Mouse (Mus musculus): ENCODE data around the gene Ralgps2. TPM values are rescaled to one million over a fixed set of nuclear protein-coding genes. Genes with fewer than 3 reads are reported as not detected.

Ralgps2 gene
- polyA plus RNA-seq, 1 experiment from 2014 or later, result 99.5 TPM

DNA sequence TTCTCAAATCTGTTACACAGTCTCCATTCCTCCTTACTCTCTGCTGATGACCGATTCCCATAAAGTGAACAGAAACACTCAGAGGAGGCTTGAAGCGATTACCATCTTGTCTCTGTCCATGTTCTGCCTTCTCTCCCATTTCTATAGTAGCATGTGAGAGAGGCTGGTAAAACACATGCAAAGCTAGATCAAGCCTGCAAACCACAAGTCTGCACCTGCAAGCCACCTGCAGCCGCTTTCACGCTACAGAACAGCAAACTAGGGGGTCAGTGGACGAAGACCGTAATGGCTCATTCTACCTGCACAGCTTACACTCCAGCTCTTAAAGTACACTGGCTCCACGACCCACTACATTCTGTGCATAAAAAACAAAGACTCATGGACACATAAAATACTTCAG is 5.7 kb downstream of the Ralgps2 start:
- H3K27me3 ChIP-seq (ENCODE audit: control insufficient read depth, insufficient read depth, low read length), result no peaks in the 10 kb centered on the region
- H3K4me3 ChIP-seq (ENCODE audit: low read depth, low read length), result no peak overlapping the region
- no peaks in the 10 kb centered on the region for H3K36me3 ChIP-seq (ENCODE audit: control insufficient read depth, insufficient read depth, low read length)
- peaks cover 16% of the 10 kb centered on the region; the same call in 1 of the 2 replicates for H3K4me1 ChIP-seq (ENCODE audit: control insufficient read depth, insufficient read depth, low read length)
- 93% methylated on average over 7 of the region's 7 CpGs for WGBS
- no peaks in the 10 kb centered on the region for H3K9me3 ChIP-seq (ENCODE audit: control insufficient read depth, low read length)
- ATAC-seq (ENCODE audit: low read depth), result no peak
- no peak overlapping the region for H3K27ac ChIP-seq (ENCODE audit: low read depth, low read length)
- H3K4me2 ChIP-seq (ENCODE audit: low read depth, low read length), result no peak overlapping the region
- H3K9ac ChIP-seq (replicated peaks; ENCODE audit: low read depth, low read length), result no peak overlapping the region

DNA sequence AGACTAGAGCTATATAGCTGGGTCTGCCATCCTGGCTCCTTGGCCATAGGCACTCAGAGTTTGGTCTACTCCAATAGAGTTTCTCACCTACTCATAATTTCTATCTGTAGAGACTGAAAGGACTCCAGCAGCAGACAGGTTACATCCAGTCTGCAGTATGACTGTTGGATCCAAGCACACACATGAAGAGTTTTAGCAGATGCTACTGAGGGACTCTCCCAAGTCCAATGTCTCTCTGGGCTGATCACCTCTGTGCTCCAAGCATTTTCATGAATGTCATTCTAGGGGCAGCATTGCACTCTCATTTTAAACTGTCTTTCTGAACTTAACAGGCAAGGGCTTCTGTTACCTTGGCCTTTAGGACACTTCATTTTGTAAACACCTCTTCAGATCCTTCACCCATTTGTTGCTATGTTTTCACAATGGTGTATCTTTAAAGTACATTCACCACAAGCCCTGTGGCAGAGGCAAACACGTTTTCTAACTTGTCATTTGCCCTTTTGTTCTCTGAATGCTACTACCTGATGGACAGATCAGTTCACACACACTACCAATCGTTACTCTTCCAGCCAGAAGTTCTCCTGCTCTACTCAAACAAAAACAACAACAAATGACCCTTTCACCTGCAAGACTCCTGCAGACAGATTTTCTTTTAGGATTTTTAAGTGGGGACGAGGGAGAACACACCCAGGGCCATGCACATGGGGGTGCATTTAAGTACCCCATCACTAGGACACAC is 7.2 kb downstream of the Ralgps2 start:
- H3K4me3 ChIP-seq (ENCODE audit: low read depth, low read length), result no peak overlapping the region
- WGBS, result 27% methylated on average over 3 of the region's 3 CpGs
- no peaks in the 10 kb centered on the region for H3K27me3 ChIP-seq (ENCODE audit: control insufficient read depth, insufficient read depth, low read length)
- ATAC-seq (ENCODE audit: low read depth), result no peak
- H3K9ac ChIP-seq (replicated peaks; ENCODE audit: low read depth, low read length), result no peak overlapping the region
- no peaks in the 10 kb centered on the region for H3K9me3 ChIP-seq (ENCODE audit: control insufficient read depth, low read length)
- H3K4me2 ChIP-seq (ENCODE audit: low read depth, low read length), result no peak overlapping the region
- H3K36me3 ChIP-seq (ENCODE audit: control insufficient read depth, insufficient read depth, low read length), result no peaks in the 10 kb centered on the region
- peaks cover 9% of the 10 kb centered on the region; the same call in 1 of the 2 replicates for H3K4me1 ChIP-seq (ENCODE audit: control insufficient read depth, insufficient read depth, low read length)
- H3K27ac ChIP-seq (ENCODE audit: low read depth, low read length), result no peak overlapping the region

DNA sequence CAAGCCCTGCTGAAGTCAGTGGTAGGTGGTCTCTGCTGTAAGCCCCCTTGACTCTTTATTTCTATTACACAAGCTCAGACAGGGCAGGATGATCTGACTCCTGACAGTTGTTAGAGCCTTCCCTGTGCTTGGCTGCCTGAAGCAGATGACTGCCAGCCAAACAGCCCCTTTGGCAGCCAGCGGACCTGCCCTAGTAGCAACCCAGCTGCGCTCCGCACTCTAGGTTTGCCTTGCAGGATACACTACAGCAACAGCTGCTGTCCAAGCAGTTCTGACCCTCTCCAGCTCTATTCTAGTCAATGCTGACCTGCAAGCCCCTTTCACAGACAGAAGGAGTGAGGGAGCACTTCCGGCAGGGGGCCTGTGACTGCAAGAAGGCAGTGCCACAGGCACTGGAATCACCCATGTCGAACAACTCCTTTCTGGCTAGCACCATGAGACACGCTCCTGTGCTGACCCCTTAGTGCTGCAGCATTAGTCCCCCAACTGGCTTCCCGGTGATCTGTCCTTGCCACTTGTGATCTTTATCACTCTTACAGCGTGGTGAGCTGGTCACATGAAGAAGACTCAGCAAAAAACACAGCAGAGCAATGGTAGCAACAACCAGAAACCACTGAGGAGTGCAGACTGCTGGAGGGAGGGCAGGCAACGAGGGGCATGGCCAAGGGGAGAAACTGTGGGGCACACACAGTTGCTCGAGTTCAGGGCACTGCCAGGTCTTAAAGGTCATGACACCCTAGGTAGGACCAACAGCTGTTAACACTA is 8.1 kb downstream of the Ralgps2 start:
- WGBS, result 70% methylated on average over 10 of the region's 10 CpGs
- no peaks in the 10 kb centered on the region for H3K27me3 ChIP-seq (ENCODE audit: control insufficient read depth, insufficient read depth, low read length)
- no peak overlapping the region for H3K4me2 ChIP-seq (ENCODE audit: low read depth, low read length)
- H3K27ac ChIP-seq (ENCODE audit: low read depth, low read length), result peak overlapping the region; percentile 48; the same call in 1 of the 2 replicates
- H3K9me3 ChIP-seq (ENCODE audit: control insufficient read depth, low read length), result no peaks in the 10 kb centered on the region
- H3K36me3 ChIP-seq (ENCODE audit: control insufficient read depth, insufficient read depth, low read length), result no peaks in the 10 kb centered on the region
- H3K9ac ChIP-seq (replicated peaks; ENCODE audit: low read depth, low read length), result no peak overlapping the region
- peaks cover 7% of the 10 kb centered on the region; the same call in 1 of the 2 replicates for H3K4me1 ChIP-seq (ENCODE audit: control insufficient read depth, insufficient read depth, low read length)
- no peak overlapping the region for H3K4me3 ChIP-seq (ENCODE audit: low read depth, low read length)
- ATAC-seq (ENCODE audit: low read depth), result peak; percentile 38; the same call in 1 of the 2 replicates

DNA sequence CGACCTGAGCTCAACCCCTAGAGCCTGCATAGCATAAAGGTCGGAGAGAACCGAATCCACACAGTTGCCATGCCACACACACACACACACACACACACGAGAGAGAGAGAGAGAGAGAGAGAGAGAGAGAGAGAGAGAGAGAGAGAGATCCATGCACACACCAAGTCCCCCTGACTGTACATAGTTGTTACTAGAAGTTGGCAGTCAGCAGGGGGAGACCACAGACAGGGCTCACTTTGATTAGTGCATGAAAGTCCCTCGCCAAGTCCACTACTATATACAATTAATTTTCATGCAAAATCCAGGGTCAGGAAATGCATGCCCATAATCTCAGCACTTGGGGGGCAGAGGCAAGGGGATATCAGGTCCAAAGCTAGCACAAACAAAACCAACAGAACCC is 9.2 kb downstream of the Ralgps2 start:
- Histone ChIP-seq H3K9me3 (ENCODE audit: control insufficient read depth, low read length) (no peaks in the 10 kb centered on the region), H3K4me2 (ENCODE audit: low read depth, low read length) (no peak overlapping the region), H3K36me3 (ENCODE audit: control insufficient read depth, insufficient read depth, low read length) (no peaks in the 10 kb centered on the region), H3K27ac (ENCODE audit: low read depth, low read length) (no peak overlapping the region), H3K27me3 (ENCODE audit: control insufficient read depth, insufficient read depth, low read length) (no peaks in the 10 kb centered on the region), H3K9ac (replicated peaks; ENCODE audit: low read depth, low read length) (no peak overlapping the region), H3K4me1 (ENCODE audit: control insufficient read depth, insufficient read depth, low read length) (peaks cover 7% of the 10 kb centered on the region; the same call in 1 of the 2 replicates), H3K4me3 (ENCODE audit: low read depth, low read length) (no peak overlapping the region)
- 68% methylated on average over 5 of the region's 5 CpGs for WGBS
- ATAC-seq (ENCODE audit: low read depth), result no peak

DNA sequence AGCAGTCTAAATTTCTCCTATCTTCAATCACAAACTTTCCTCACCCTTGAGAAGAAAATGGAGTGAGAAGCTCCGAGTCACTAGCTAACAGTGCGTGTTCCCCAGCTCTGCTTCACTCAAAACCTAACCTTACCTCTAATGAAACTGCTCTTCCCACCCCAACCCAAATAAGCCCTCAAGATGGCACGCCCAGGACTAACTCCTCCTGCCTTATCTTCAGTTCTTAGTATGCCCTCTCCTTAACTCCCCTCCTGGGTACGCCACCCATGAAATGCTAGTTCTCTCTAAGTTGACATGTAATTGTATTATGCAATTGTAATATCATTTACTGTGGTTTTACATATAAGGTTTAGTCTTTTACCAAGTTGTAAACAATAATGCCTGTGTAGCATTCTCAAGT is 11.2 kb downstream of the Ralgps2 start:
- H3K4me1 ChIP-seq (ENCODE audit: control insufficient read depth, insufficient read depth, low read length), result peaks cover 7% of the 10 kb centered on the region; the same call in 1 of the 2 replicates
- H3K9me3 ChIP-seq (ENCODE audit: control insufficient read depth, low read length), result no peaks in the 10 kb centered on the region
- H3K36me3 ChIP-seq (ENCODE audit: control insufficient read depth, insufficient read depth, low read length), result no peaks in the 10 kb centered on the region
- WGBS, result 96% methylated on average over 4 of the region's 4 CpGs
- no peak for ATAC-seq (ENCODE audit: low read depth)
- no peak overlapping the region for H3K27ac ChIP-seq (ENCODE audit: low read depth, low read length)
- no peak overlapping the region for H3K9ac ChIP-seq (replicated peaks; ENCODE audit: low read depth, low read length)
- H3K4me2 ChIP-seq (ENCODE audit: low read depth, low read length), result no peak overlapping the region
- no peaks in the 10 kb centered on the region for H3K27me3 ChIP-seq (ENCODE audit: control insufficient read depth, insufficient read depth, low read length)
- H3K4me3 ChIP-seq (ENCODE audit: low read depth, low read length), result no peak overlapping the region

DNA sequence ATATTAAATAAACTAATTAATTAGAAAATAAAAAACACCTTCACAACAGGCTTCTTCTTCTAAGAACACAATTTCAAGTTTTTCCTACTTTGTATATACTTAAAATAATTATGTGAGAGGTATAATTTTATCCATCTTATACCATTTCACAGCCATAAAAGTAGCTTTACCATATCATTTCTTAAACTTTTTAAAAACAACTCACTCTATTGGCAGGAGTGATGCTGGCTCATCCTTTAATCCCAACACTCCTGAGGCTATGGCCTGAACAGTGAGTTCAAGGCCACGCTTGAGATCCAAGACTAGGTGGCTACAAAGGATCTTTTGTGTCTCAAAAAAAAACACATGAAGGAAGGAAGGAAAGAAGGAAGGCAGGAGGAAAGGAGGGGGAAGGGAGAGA is 15.9 kb downstream of the Ralgps2 start:
- no peaks in the 10 kb centered on the region for H3K36me3 ChIP-seq (ENCODE audit: control insufficient read depth, insufficient read depth, low read length)
- no peak for ATAC-seq (ENCODE audit: low read depth)
- no peak overlapping the region for H3K4me2 ChIP-seq (ENCODE audit: low read depth, low read length)
- no peaks in the 10 kb centered on the region for H3K27me3 ChIP-seq (ENCODE audit: control insufficient read depth, insufficient read depth, low read length)
- no peaks in the 10 kb centered on the region for H3K9me3 ChIP-seq (ENCODE audit: control insufficient read depth, low read length)
- no peak overlapping the region for H3K4me3 ChIP-seq (ENCODE audit: low read depth, low read length)
- H3K4me1 ChIP-seq (ENCODE audit: control insufficient read depth, insufficient read depth, low read length), result 0 out of 2 replicates have a peak, but pooled peaks cover 5% of the 10 kb centered on the region
- no peak overlapping the region for H3K27ac ChIP-seq (ENCODE audit: low read depth, low read length)
- 95% methylated on average over 1 of the region's 1 CpGs for WGBS
- H3K9ac ChIP-seq (replicated peaks; ENCODE audit: low read depth, low read length), result no peak overlapping the region

DNA sequence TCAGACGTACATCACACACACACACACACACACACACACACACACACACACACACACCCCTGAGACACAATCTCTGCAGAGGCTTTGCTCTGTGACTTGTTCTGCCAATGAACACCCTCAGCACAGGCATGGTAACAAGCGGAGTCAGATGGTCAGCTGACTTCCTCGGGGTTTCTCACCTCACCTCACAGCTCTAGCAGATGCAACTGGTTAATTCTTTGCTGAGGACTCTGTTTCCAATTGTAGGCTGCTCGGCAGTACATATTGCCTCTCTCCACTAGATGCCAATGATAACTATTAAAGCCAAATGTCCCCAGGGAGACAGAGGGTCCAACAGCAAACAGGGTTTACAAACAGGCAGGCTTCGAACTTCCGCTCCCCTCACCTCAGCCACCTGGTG is 16.5 kb downstream of the Ralgps2 start:
- Histone ChIP-seq H3K4me1 (ENCODE audit: control insufficient read depth, insufficient read depth, low read length) (0 out of 2 replicates have a peak, but pooled peaks cover 5% of the 10 kb centered on the region), H3K27me3 (ENCODE audit: control insufficient read depth, insufficient read depth, low read length) (no peaks in the 10 kb centered on the region), H3K9me3 (ENCODE audit: control insufficient read depth, low read length) (no peaks in the 10 kb centered on the region), H3K9ac (replicated peaks; ENCODE audit: low read depth, low read length) (no peak overlapping the region), H3K27ac (ENCODE audit: low read depth, low read length) (no peak overlapping the region), H3K4me3 (ENCODE audit: low read depth, low read length) (no peak overlapping the region), H3K36me3 (ENCODE audit: control insufficient read depth, insufficient read depth, low read length) (no peaks in the 10 kb centered on the region), H3K4me2 (ENCODE audit: low read depth, low read length) (no peak overlapping the region)
- no peak for ATAC-seq (ENCODE audit: low read depth)
- WGBS, result 73% methylated on average over 6 of the region's 6 CpGs

DNA sequence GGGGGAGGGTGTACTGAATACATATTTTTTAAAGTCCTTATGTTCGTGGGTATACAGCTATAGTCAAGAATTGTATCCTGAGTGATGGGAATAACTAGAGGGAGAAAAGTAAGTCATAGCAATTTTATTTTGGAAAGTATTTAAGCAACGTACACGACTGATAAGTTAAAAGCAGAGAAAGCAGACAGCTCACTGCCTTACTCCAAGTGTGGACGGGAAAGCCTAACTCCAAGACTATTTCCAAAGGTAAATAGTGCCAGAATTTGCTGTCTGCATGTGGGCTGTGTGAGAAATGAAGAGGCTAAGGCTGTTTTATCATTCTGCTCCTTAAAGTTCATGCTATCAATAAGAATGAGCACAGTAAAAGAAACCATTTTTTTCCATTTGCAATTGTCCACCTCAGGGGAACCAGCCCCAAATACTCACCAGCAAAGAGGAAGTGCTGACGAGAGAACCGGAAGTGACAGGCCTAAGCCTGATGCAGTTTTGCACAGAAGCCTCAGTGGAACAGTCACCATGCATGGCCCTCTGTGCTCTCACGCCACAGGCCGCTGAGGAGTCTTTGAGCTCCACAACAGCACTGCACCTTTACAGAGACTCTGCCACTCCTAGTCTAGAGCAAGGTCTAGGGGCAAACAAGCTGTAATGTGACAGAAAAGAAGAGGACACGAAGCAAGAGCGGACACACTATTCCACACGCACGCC is 18.0 kb downstream of the Ralgps2 start:
- Histone ChIP-seq H3K27ac (ENCODE audit: low read depth, low read length) (no peak overlapping the region), H3K27me3 (ENCODE audit: control insufficient read depth, insufficient read depth, low read length) (no peaks in the 10 kb centered on the region), H3K9me3 (ENCODE audit: control insufficient read depth, low read length) (no peaks in the 10 kb centered on the region), H3K4me3 (ENCODE audit: low read depth, low read length) (no peak overlapping the region), H3K9ac (replicated peaks; ENCODE audit: low read depth, low read length) (no peak overlapping the region), H3K4me2 (ENCODE audit: low read depth, low read length) (no peak overlapping the region), H3K36me3 (ENCODE audit: control insufficient read depth, insufficient read depth, low read length) (no peaks in the 10 kb centered on the region), H3K4me1 (ENCODE audit: control insufficient read depth, insufficient read depth, low read length) (0 out of 2 replicates have a peak, but pooled peaks cover 3% of the 10 kb centered on the region)
- WGBS, result 71% methylated on average over 12 of the region's 12 CpGs
- ATAC-seq (ENCODE audit: low read depth), result no peak

Measured in neural tube, embryonic 14.5 days (tissue).